Mouse (Mus musculus): ENCODE results near the gene Pou3f4.

GRCm38 (mm10) chrX:110837450-110837849 lies 23.4 kb downstream of the Pou3f4 start:
- TF ChIP-seq CTCF (IDR thresholded peaks at IDR 0.05; ENCODE audit: extremely low read depth, insufficient read depth, insufficient read length, insufficient replicate concordance) (no peak), POLR2A (IDR thresholded peaks at IDR 0.05; ENCODE audit: low read depth, low read length) (no peak)

Measured in spleen, adult 2 months (tissue).